15 mouse cellular contexts compared by ENCODE assay signal in the genomic region with DNA sequence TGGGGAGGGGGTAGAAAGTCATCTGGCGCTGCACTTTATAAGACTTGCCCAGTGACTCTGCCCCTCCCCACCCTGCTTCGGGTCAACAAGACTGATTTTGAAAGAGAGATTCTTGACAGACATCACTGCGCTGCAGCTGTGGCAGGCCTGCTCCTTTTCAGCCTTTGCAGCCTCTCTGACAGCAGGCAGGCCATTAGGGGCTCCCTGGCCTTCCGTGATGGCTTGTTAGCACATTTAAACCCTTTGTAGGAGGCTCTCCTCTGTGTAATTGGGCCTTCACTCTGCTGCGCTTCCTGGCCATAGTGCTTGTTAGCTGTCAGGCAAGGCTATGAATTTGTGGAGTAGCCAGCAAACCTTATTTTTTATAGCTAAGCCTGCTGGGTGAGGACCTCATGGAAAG.
A peak's percentile ranks its signal among the peaks of the same experiment; 100 is the strongest.
DNase-seq lines count a peak whose midpoint lies in the region; ATAC-seq and TF ChIP-seq lines count a peak whose summit lies in the region.
"Had no signal": no experiment of that assay in that cellular context is flagged by ENCODE, and none has a peak within 500 bp of the region (broad histone marks: within the 10 kb centered on the region; RNA-seq: fewer than 3 reads in every experiment).

No protein-coding gene starts in this region.

- peaks cover 42% of the 10 kb centered on the region for H3K4me1 ChIP-seq in midbrain, embryonic 10.5 days
- no peaks in the 10 kb centered on the region for H3K4me1 ChIP-seq in midbrain, postnatal 0 days (ENCODE audit: insufficient read depth, low read length)
- peaks cover 45% of the 10 kb centered on the region for H3K4me1 ChIP-seq in forebrain, embryonic 10.5 days
- peaks cover 34% of the 10 kb centered on the region for H3K4me1 ChIP-seq in limb, embryonic 10.5 days
- H3K4me1 ChIP-seq: liver, embryonic 13.5 days had no signal

- WGBS in midbrain, embryonic 10.5 days: 37% methylated on average over 5 of the region's 5 CpGs
- WGBS in midbrain, postnatal 0 days: 40% methylated on average over 5 of the region's 5 CpGs
- 25% methylated on average over 5 of the region's 5 CpGs for WGBS in forebrain, embryonic 10.5 days
- 14% methylated on average over 5 of the region's 5 CpGs for WGBS in limb, embryonic 10.5 days

- H3K4me3 ChIP-seq in midbrain, embryonic 10.5 days: no peak overlapping the region
- H3K4me3 ChIP-seq in midbrain, postnatal 0 days (ENCODE audit: low read depth, low read length): no peak overlapping the region
- no peak overlapping the region for H3K4me3 ChIP-seq in forebrain, embryonic 10.5 days
- no peak overlapping the region for H3K4me3 ChIP-seq in limb, embryonic 10.5 days
- H3K4me3 ChIP-seq: liver, embryonic 13.5 days had no signal

- no peaks in the 10 kb centered on the region for H3K27me3 ChIP-seq in midbrain, embryonic 10.5 days (ENCODE audit: low read depth, poor library complexity, severe bottlenecking)
- H3K27me3 ChIP-seq in midbrain, postnatal 0 days (ENCODE audit: insufficient read depth, low read length): no peaks in the 10 kb centered on the region
- H3K27me3 ChIP-seq in forebrain, embryonic 10.5 days (ENCODE audit: poor library complexity, severe bottlenecking): no peaks in the 10 kb centered on the region
- no peaks in the 10 kb centered on the region for H3K27me3 ChIP-seq in limb, embryonic 10.5 days (ENCODE audit: low read depth, poor library complexity, severe bottlenecking)
- H3K27me3 ChIP-seq: liver, embryonic 13.5 days had no signal

- no peak overlapping the region for H3K4me2 ChIP-seq in midbrain, postnatal 0 days (ENCODE audit: low read depth, low read length, poor library complexity, severe bottlenecking)
- H3K4me2 ChIP-seq: liver, embryonic 13.5 days had no signal

- TF ChIP-seq CTCF in midbrain, postnatal 0 days (IDR thresholded peaks at IDR 0.05): no peak

- H3K36me3 ChIP-seq in midbrain, embryonic 10.5 days: no peaks in the 10 kb centered on the region
- H3K36me3 ChIP-seq in midbrain, postnatal 0 days (ENCODE audit: insufficient read depth, low read length): no peaks in the 10 kb centered on the region
- H3K36me3 ChIP-seq in forebrain, embryonic 10.5 days (replicated peaks): no peaks in the 10 kb centered on the region
- H3K36me3 ChIP-seq in limb, embryonic 10.5 days: no peaks in the 10 kb centered on the region
- H3K36me3 ChIP-seq: G1E; liver, embryonic 13.5 days had no signal

- H3K9me3 ChIP-seq in midbrain, embryonic 10.5 days (replicated peaks): no peaks in the 10 kb centered on the region
- no peaks in the 10 kb centered on the region for H3K9me3 ChIP-seq in midbrain, postnatal 0 days (ENCODE audit: low read length)
- H3K9me3 ChIP-seq in forebrain, embryonic 10.5 days: no peaks in the 10 kb centered on the region
- no peaks in the 10 kb centered on the region for H3K9me3 ChIP-seq in limb, embryonic 10.5 days (replicated peaks)
- H3K9me3 ChIP-seq: liver, embryonic 13.5 days had no signal

- no peak overlapping the region for H3K9ac ChIP-seq in midbrain, postnatal 0 days (replicated peaks; ENCODE audit: low read length, poor library complexity, severe bottlenecking)
- H3K9ac ChIP-seq: liver, embryonic 13.5 days had no signal

- no peak for ATAC-seq in midbrain, postnatal 0 days (ENCODE audit: low FRiP score)
- ATAC-seq: lung, postnatal 0 days had no signal

- H3K27ac ChIP-seq in midbrain, embryonic 10.5 days (replicated peaks): peak overlapping the region; percentile 53
- no peak overlapping the region for H3K27ac ChIP-seq in midbrain, postnatal 0 days (ENCODE audit: low read depth, low read length)
- H3K27ac ChIP-seq in forebrain, embryonic 10.5 days: peak overlapping the region; percentile 69
- H3K27ac ChIP-seq in limb, embryonic 10.5 days: no peak overlapping the region
- H3K27ac ChIP-seq: liver, embryonic 13.5 days had no signal

- DNase-seq in midbrain, embryonic 10.5 days (ENCODE audit: low spot score): peak; percentile 33
- DNase-seq in midbrain, postnatal 0 days (ENCODE audit: low spot score): no peak
- DNase-seq in forebrain, embryonic 10.5 days (ENCODE audit: extremely low spot score, low spot score): peak; percentile 53
- peak; percentile 44 for DNase-seq in limb, embryonic 10.5 days (ENCODE audit: low spot score)
- DNase-seq in yolk sac, embryonic 10.5 days (ENCODE audit: low spot score): peak; percentile 3
- DNase-seq in layer of hippocampus, adult 18-20 months (ENCODE audit: low spot score in 2 of 2): no peak
- no peak for DNase-seq in layer of hippocampus, adult 9-11 months
- no peak for DNase-seq in spleen, adult 12 weeks (ENCODE audit: low spot score)
- DNase-seq: adrenal gland, postnatal 10 days; cerebellum, postnatal 36 days; heart, postnatal 36 days; kidney, adult 18-20 months; liver, embryonic 13.5 days had no signal

Comparison
In these comparisons a context has a peak if more than half of its experiments do, and no peak if none do; other contexts are left out.
1. DNase-seq: peak in midbrain, embryonic 10.5 days (single experiment), forebrain, embryonic 10.5 days (single experiment), limb, embryonic 10.5 days (single experiment) and yolk sac, embryonic 10.5 days (single experiment); none in midbrain, postnatal 0 days (single experiment), layer of hippocampus, adult 18-20 months (0 of 2), layer of hippocampus, adult 9-11 months (single experiment) and spleen, adult 12 weeks (single experiment).
2. H3K27ac ChIP-seq: peak in midbrain, embryonic 10.5 days (single experiment) and forebrain, embryonic 10.5 days (single experiment); none in midbrain, postnatal 0 days (single experiment) and limb, embryonic 10.5 days (single experiment).